Mouse (Mus musculus) inflammation-experienced regulatory T-cells, adult 6 months (primary cell): ENCODE data around the gene Rnf181. TPM values are rescaled to one million over a fixed set of nuclear protein-coding genes. Genes with fewer than 3 reads are reported as not detected.

Experiments
- ATAC-seq: one replicate; pipeline ENCODE4 v1.8.0; 2017
- polyA plus RNA-seq, 3 experiments: library from polyadenylated mRNA; unstranded; fragments of 100-300 nt; shearing (Covaris generic); gene quantifications; one replicate each; pipeline ENCODE4 v1.2.1; 2017

Gene Rnf181
- 100 to 1,000 TPM; 107 to 150 (median 144) TPM for polyA plus RNA-seq

GRCm38 (mm10) chr6:72366844-72367443 is at the start of gene Rnf181:
Gene Rnf181, minus strand, starts transcription at chr6:72366956.
- no peak for ATAC-seq

- no peak for ATAC-seq
Observed at GRCm38 (mm10) chr6:72415964-72416772, 49.4 kb upstream of the Rnf181 start.

- no peak for ATAC-seq
Observed at GRCm38 (mm10) chr6:72415181-72415580, 48.4 kb upstream of the Rnf181 start.

- ATAC-seq: peak; percentile 98
Observed at GRCm38 (mm10) chr6:72414076-72414756, 47.5 kb upstream of the Rnf181 start, which contains the start of gene Ggcx. Gene Ggcx, plus strand, starts transcription at chr6:72414308.

- no peak for ATAC-seq
Observed at GRCm38 (mm10) chr6:72410518-72410917, 43.8 kb upstream of the Rnf181 start.

GRCm38 (mm10) chr6:72410003-72410402 is 43.2 kb upstream of the Rnf181 start:
- no peak for ATAC-seq

- ATAC-seq: no peak
Observed at GRCm38 (mm10) chr6:72409567-72409966, 42.8 kb upstream of the Rnf181 start.

- peak; percentile 97 for ATAC-seq
Observed at GRCm38 (mm10) chr6:72407119-72407518, 40.4 kb upstream of the Rnf181 start.

- ATAC-seq: no peak
Observed at GRCm38 (mm10) chr6:72405356-72405755, 38.6 kb upstream of the Rnf181 start.

- ATAC-seq: peak; percentile 86
Observed at GRCm38 (mm10) chr6:72401875-72402274, 35.1 kb upstream of the Rnf181 start.

- no peak for ATAC-seq
Observed at GRCm38 (mm10) chr6:72399967-72400366, 33.2 kb upstream of the Rnf181 start.

GRCm38 (mm10) chr6:72396837-72397251 is 30.1 kb upstream of the Rnf181 start:
- no peak for ATAC-seq

GRCm38 (mm10) chr6:72392341-72392740 is 25.6 kb upstream of the Rnf181 start:
- ATAC-seq: no peak

GRCm38 (mm10) chr6:72390795-72391521 is 24.2 kb upstream of the Rnf181 start:
- peak; percentile 14 for ATAC-seq

GRCm38 (mm10) chr6:72389941-72390771 is 23.4 kb upstream of the Rnf181 start, which contains the start of gene Vamp8:
Gene Vamp8, minus strand, starts transcription at chr6:72390703.
- ATAC-seq: peak; percentile 72

GRCm38 (mm10) chr6:72389471-72389940 is 22.8 kb upstream of the Rnf181 start:
- ATAC-seq: peak; percentile 16

- ATAC-seq: peak; percentile 37
Observed at GRCm38 (mm10) chr6:72388791-72389329, 22.1 kb upstream of the Rnf181 start.

GRCm38 (mm10) chr6:72388266-72388665 is 21.5 kb upstream of the Rnf181 start:
- no peak for ATAC-seq

GRCm38 (mm10) chr6:72387816-72388215 is 21.1 kb upstream of the Rnf181 start:
- ATAC-seq: no peak

- no peak for ATAC-seq
Observed at GRCm38 (mm10) chr6:72386561-72386960, 19.8 kb upstream of the Rnf181 start.

- ATAC-seq: no peak
Observed at GRCm38 (mm10) chr6:72385258-72385657, 18.5 kb upstream of the Rnf181 start.
